Mouse (Mus musculus): ENCODE data around the gene Abl1. TPM values are rescaled to one million over a fixed set of nuclear protein-coding genes. Genes with fewer than 3 reads are reported as not detected.

Abl1 gene
- polyA plus RNA-seq, 1 experiment from 2014 or later, result 43.7 TPM

- no peaks in the 10 kb centered on the region for H3K9me3 ChIP-seq (ENCODE audit: low read length)
- H3K4me1 ChIP-seq (ENCODE audit: insufficient read depth, low read length), result peaks cover 25% of the 10 kb centered on the region
- H3K27ac ChIP-seq (ENCODE audit: low read length), result no peak overlapping the region
- ATAC-seq (ENCODE audit: low FRiP score, low TSS enrichment), result no peak
- no peak overlapping the region for H3K4me2 ChIP-seq (replicated peaks; ENCODE audit: low read depth, low read length)
- peaks cover 4% of the 10 kb centered on the region; the same call in 1 of the 2 replicates for H3K27me3 ChIP-seq (ENCODE audit: insufficient read depth, low read length)
- H3K36me3 ChIP-seq (ENCODE audit: insufficient read depth, low read length), result no peaks in the 10 kb centered on the region
- no peak overlapping the region for H3K9ac ChIP-seq (replicated peaks; ENCODE audit: low read length)
- WGBS, result 81% methylated on average over 14 of the region's 14 CpGs
- H3K4me3 ChIP-seq (ENCODE audit: low read length), result no peak overlapping the region
These were observed 138.2 kb downstream of the Abl1 start for GRCm38 (mm10) chr2:31826094-31827085.

GRCm38 (mm10) chr2:31827877-31828276 is 139.7 kb downstream of the Abl1 start:
- H3K4me1 ChIP-seq (ENCODE audit: insufficient read depth, low read length), result peaks cover 20% of the 10 kb centered on the region
- H3K27ac ChIP-seq (ENCODE audit: low read length), result no peak overlapping the region
- no peaks in the 10 kb centered on the region for H3K36me3 ChIP-seq (ENCODE audit: insufficient read depth, low read length)
- H3K4me2 ChIP-seq (replicated peaks; ENCODE audit: low read depth, low read length), result no peak overlapping the region
- H3K27me3 ChIP-seq (ENCODE audit: insufficient read depth, low read length), result no peaks in the 10 kb centered on the region; the same call in 1 of the 2 replicates
- ATAC-seq (ENCODE audit: low FRiP score, low TSS enrichment), result no peak
- H3K9me3 ChIP-seq (ENCODE audit: low read length), result no peaks in the 10 kb centered on the region
- 31% methylated on average over 7 of the region's 7 CpGs for WGBS
- H3K4me3 ChIP-seq (ENCODE audit: low read length), result no peak overlapping the region
- H3K9ac ChIP-seq (replicated peaks; ENCODE audit: low read length), result no peak overlapping the region

- H3K4me1 ChIP-seq (ENCODE audit: insufficient read depth, low read length), result peaks cover 16% of the 10 kb centered on the region
These were observed 140.2 kb downstream of the Abl1 start for GRCm38 (mm10) chr2:31828311-31828825.

GRCm38 (mm10) chr2:31836091-31836490 is 147.9 kb downstream of the Abl1 start:
- Histone ChIP-seq H3K36me3 (ENCODE audit: insufficient read depth, low read length) (no peaks in the 10 kb centered on the region), H3K4me3 (ENCODE audit: low read length) (no peak overlapping the region), H3K9ac (replicated peaks; ENCODE audit: low read length) (no peak overlapping the region), H3K4me1 (ENCODE audit: insufficient read depth, low read length) (peaks cover 25% of the 10 kb centered on the region), H3K4me2 (replicated peaks; ENCODE audit: low read depth, low read length) (no peak overlapping the region), H3K27ac (ENCODE audit: low read length) (peak overlapping the region; percentile 46; the same call in 1 of the 2 replicates), H3K27me3 (ENCODE audit: insufficient read depth, low read length) (peaks cover 9% of the 10 kb centered on the region; the same call in 1 of the 2 replicates), H3K9me3 (ENCODE audit: low read length) (no peaks in the 10 kb centered on the region)
- 50% methylated on average over 10 of the region's 10 CpGs for WGBS
- ATAC-seq (ENCODE audit: low FRiP score, low TSS enrichment), result peak; percentile 62

More at GRCm38 (mm10) chr2:31828311-31828825, 140.2 kb downstream of the Abl1 start:
- no peak for ATAC-seq (ENCODE audit: low FRiP score, low TSS enrichment)
- no peak overlapping the region for H3K4me2 ChIP-seq (replicated peaks; ENCODE audit: low read depth, low read length)
- no peak overlapping the region for H3K4me3 ChIP-seq (ENCODE audit: low read length)
- H3K9ac ChIP-seq (replicated peaks; ENCODE audit: low read length), result no peak overlapping the region
- no peak overlapping the region for H3K27ac ChIP-seq (ENCODE audit: low read length)
- H3K36me3 ChIP-seq (ENCODE audit: insufficient read depth, low read length), result no peaks in the 10 kb centered on the region
- WGBS, result 6% methylated on average over 4 of the region's 4 CpGs
- no peaks in the 10 kb centered on the region for H3K9me3 ChIP-seq (ENCODE audit: low read length)
- H3K27me3 ChIP-seq (ENCODE audit: insufficient read depth, low read length), result no peaks in the 10 kb centered on the region

- WGBS, result 21% methylated on average over 6 of the region's 6 CpGs
- H3K27me3 ChIP-seq (ENCODE audit: insufficient read depth, low read length), result peaks cover 12% of the 10 kb centered on the region; the same call in 1 of the 2 replicates
- H3K27ac ChIP-seq (ENCODE audit: low read length), result no peak overlapping the region
These were observed 148.8 kb downstream of the Abl1 start for GRCm38 (mm10) chr2:31836985-31837384.

GRCm38 (mm10) chr2:31838868-31839267 is 150.7 kb downstream of the Abl1 start:
- H3K9me3 ChIP-seq (ENCODE audit: low read length), result no peaks in the 10 kb centered on the region
- H3K27me3 ChIP-seq (ENCODE audit: insufficient read depth, low read length), result peaks cover 14% of the 10 kb centered on the region; the same call in 1 of the 2 replicates
- H3K4me2 ChIP-seq (replicated peaks; ENCODE audit: low read depth, low read length), result no peak overlapping the region
- peaks cover 25% of the 10 kb centered on the region for H3K4me1 ChIP-seq (ENCODE audit: insufficient read depth, low read length)
- H3K9ac ChIP-seq (replicated peaks; ENCODE audit: low read length), result no peak overlapping the region
- H3K4me3 ChIP-seq (ENCODE audit: low read length), result no peak overlapping the region
- no peak overlapping the region for H3K27ac ChIP-seq (ENCODE audit: low read length)
- WGBS, result 53% methylated on average over 1 of the region's 1 CpGs
- no peak for ATAC-seq (ENCODE audit: low FRiP score, low TSS enrichment)
- no peaks in the 10 kb centered on the region for H3K36me3 ChIP-seq (ENCODE audit: insufficient read depth, low read length)

More at GRCm38 (mm10) chr2:31836985-31837384, 148.8 kb downstream of the Abl1 start:
- Histone ChIP-seq H3K4me2 (replicated peaks; ENCODE audit: low read depth, low read length) (no peak overlapping the region), H3K9ac (replicated peaks; ENCODE audit: low read length) (no peak overlapping the region), H3K36me3 (ENCODE audit: insufficient read depth, low read length) (no peaks in the 10 kb centered on the region), H3K4me3 (ENCODE audit: low read length) (no peak overlapping the region), H3K4me1 (ENCODE audit: insufficient read depth, low read length) (peaks cover 25% of the 10 kb centered on the region), H3K9me3 (ENCODE audit: low read length) (no peaks in the 10 kb centered on the region)
- ATAC-seq (ENCODE audit: low FRiP score, low TSS enrichment), result no peak

- Histone ChIP-seq H3K4me2 (replicated peaks; ENCODE audit: low read depth, low read length) (no peak overlapping the region), H3K4me3 (ENCODE audit: low read length) (0 out of 2 replicates have a peak overlapping the region, but pooled peaks have one; percentile 62), H3K9ac (replicated peaks; ENCODE audit: low read length) (no peak overlapping the region), H3K9me3 (ENCODE audit: low read length) (no peaks in the 10 kb centered on the region), H3K4me1 (ENCODE audit: insufficient read depth, low read length) (peaks cover 20% of the 10 kb centered on the region), H3K36me3 (ENCODE audit: insufficient read depth, low read length) (no peaks in the 10 kb centered on the region), H3K27ac (ENCODE audit: low read length) (no peak overlapping the region), H3K27me3 (ENCODE audit: insufficient read depth, low read length) (peaks cover 50% of the 10 kb centered on the region)
- WGBS, result under 1% methylated on average over 10 of the region's 10 CpGs
- no peak for ATAC-seq (ENCODE audit: low FRiP score, low TSS enrichment)
These were observed 156.6 kb downstream of the Abl1 start for GRCm38 (mm10) chr2:31844729-31845136.

- WGBS, result 2% methylated on average over 26 of the region's 26 CpGs
- peaks cover 44% of the 10 kb centered on the region for H3K27me3 ChIP-seq (ENCODE audit: insufficient read depth, low read length)
- H3K36me3 ChIP-seq (ENCODE audit: insufficient read depth, low read length), result no peaks in the 10 kb centered on the region
- peak overlapping the region; percentile 66 for H3K9ac ChIP-seq (replicated peaks; ENCODE audit: low read length)
- H3K9me3 ChIP-seq (ENCODE audit: low read length), result no peaks in the 10 kb centered on the region
- ATAC-seq (ENCODE audit: low FRiP score, low TSS enrichment), result no peak
- peaks cover 20% of the 10 kb centered on the region for H3K4me1 ChIP-seq (ENCODE audit: insufficient read depth, low read length)
- peak overlapping the region; percentile 62 for H3K4me3 ChIP-seq (ENCODE audit: low read length)
- H3K4me2 ChIP-seq (replicated peaks; ENCODE audit: low read depth, low read length), result peak overlapping the region; percentile 98
- H3K27ac ChIP-seq (ENCODE audit: low read length), result no peak overlapping the region
These were observed 157.3 kb downstream of the Abl1 start for GRCm38 (mm10) chr2:31845512-31845895.

GRCm38 (mm10) chr2:31845896-31846691 is 157.9 kb downstream of the Abl1 start, which contains the start of gene Fibcd1:
Gene Fibcd1, minus strand, starts transcription at chr2:31846005.
- peaks cover 44% of the 10 kb centered on the region for H3K27me3 ChIP-seq (ENCODE audit: insufficient read depth, low read length)

More at GRCm38 (mm10) chr2:31845896-31846691, 157.9 kb downstream of the Abl1 start, which contains the start of gene Fibcd1:
- Histone ChIP-seq H3K9me3 (ENCODE audit: low read length) (no peaks in the 10 kb centered on the region), H3K27ac (ENCODE audit: low read length) (no peak within 1 kb of the TSS), H3K4me3 (ENCODE audit: low read length) (peak within 1 kb of the TSS; percentile 62), H3K9ac (replicated peaks; ENCODE audit: low read length) (peak within 1 kb of the TSS; percentile 66), H3K4me2 (replicated peaks; ENCODE audit: low read depth, low read length) (peak within 1 kb of the TSS; percentile 98), H3K4me1 (ENCODE audit: insufficient read depth, low read length) (peaks cover 20% of the 10 kb centered on the region), H3K36me3 (ENCODE audit: insufficient read depth, low read length) (no peaks in the 10 kb centered on the region)
- WGBS, result 1% methylated on average over 71 of the region's 88 CpGs
- peak; percentile 10; the same call in 1 of the 2 replicates for ATAC-seq (ENCODE audit: low FRiP score, low TSS enrichment)

Data from kidney, embryonic 16.5 days (tissue).